Mouse (Mus musculus) adrenal gland, adult (tissue): ENCODE results near the gene Hc.

Source experiments
- DNase-seq, 2 experiments: peaks; one replicate each; pipeline ENCODE4 v3.0.0; 2022 to 2023; ENCODE audit warnings: low spot score in 1 of 2; ENCODE audit not compliant: inconsistent age in 2 of 2

Gene Hc

GRCm38 (mm10) chr2:35061338-35061737, at the start of gene Hc:
TSS of gene Hc (minus strand) at chr2:35061438.
- DNase-seq: no peak

GRCm38 (mm10) chr2:35110521-35110920, 49.3 kb upstream of the Hc start:
- no peak for DNase-seq

- no peak for DNase-seq
Measured at GRCm38 (mm10) chr2:35109924-35110304, 48.7 kb upstream of the Hc start.

- DNase-seq: peak; percentile 96 to 99
Measured at GRCm38 (mm10) chr2:35109141-35109923, 48.1 kb upstream of the Hc start, which contains the start of gene Cntrl. TSS of gene Cntrl (plus strand) at chr2:35109492.

- DNase-seq: peak in 1 of 2 experiments; percentile 38
Measured at GRCm38 (mm10) chr2:35108712-35109111, 47.5 kb upstream of the Hc start.

GRCm38 (mm10) chr2:35107984-35108635, 46.9 kb upstream of the Hc start:
- DNase-seq: peak in 1 of 2 experiments; percentile 54

GRCm38 (mm10) chr2:35104843-35105242, 43.6 kb upstream of the Hc start:
- no peak for DNase-seq

GRCm38 (mm10) chr2:35103558-35103957, 42.3 kb upstream of the Hc start:
- DNase-seq: no peak

GRCm38 (mm10) chr2:35102777-35103176, 41.5 kb upstream of the Hc start:
- no peak for DNase-seq

GRCm38 (mm10) chr2:35101443-35101842, 40.2 kb upstream of the Hc start, which contains the start of gene AI182371:
TSS of gene AI182371 (minus strand) at chr2:35101543.
- no peak for DNase-seq

GRCm38 (mm10) chr2:35100529-35100928, 39.3 kb upstream of the Hc start:
- DNase-seq: no peak

- DNase-seq: no peak
Measured at GRCm38 (mm10) chr2:35087418-35087817, 26.2 kb upstream of the Hc start.

- no peak for DNase-seq
Measured at GRCm38 (mm10) chr2:35079166-35079565, 17.9 kb upstream of the Hc start.

GRCm38 (mm10) chr2:35074328-35074727, 13.1 kb upstream of the Hc start:
- DNase-seq: no peak

- no peak for DNase-seq
Measured at GRCm38 (mm10) chr2:35072547-35072946, 11.3 kb upstream of the Hc start.

- DNase-seq: no peak
Measured at GRCm38 (mm10) chr2:35070275-35070674, 9.0 kb upstream of the Hc start.

- no peak for DNase-seq
Measured at GRCm38 (mm10) chr2:35069124-35069523, 7.9 kb upstream of the Hc start.

GRCm38 (mm10) chr2:35067117-35067516, 5.9 kb upstream of the Hc start:
- DNase-seq: no peak

GRCm38 (mm10) chr2:35066525-35067082, 5.4 kb upstream of the Hc start:
- DNase-seq: no peak

GRCm38 (mm10) chr2:35063333-35064030, 2.2 kb upstream of the Hc start:
- DNase-seq: no peak

- DNase-seq: no peak
Measured at GRCm38 (mm10) chr2:35060897-35061296, 341 bp downstream of the Hc start.
